9 mouse cellular contexts compared by ENCODE assay signal in genomic region chr7:110288191-110288604, GRCm38 (mm10).
DNase-seq lines count a peak whose midpoint lies in the region; ATAC-seq lines count a peak whose summit lies in the region.
"Had no signal": no experiment of that assay in that cellular context is flagged by ENCODE, and none has a peak within 500 bp of the region (broad histone marks: within the 10 kb centered on the region; RNA-seq: fewer than 3 reads in every experiment).

No protein-coding gene starts in this region.

- H3K36me3 ChIP-seq in heart, embryonic 10.5 days: no peaks in the 10 kb centered on the region; the same call in 1 of the 2 replicates
- no peaks in the 10 kb centered on the region for H3K36me3 ChIP-seq in lung, embryonic 16.5 days (ENCODE audit: control insufficient read depth, insufficient read depth, low read length)

- DNase-seq in heart, adult 11 months: peak; percentile 97
- DNase-seq in heart, postnatal 4 days: no peak
- peak; percentile 25 to 39 for DNase-seq in B cell, adult 2 months
- no peak for DNase-seq in heart, embryonic 10.5 days (ENCODE audit: low spot score)
- no peak for DNase-seq in yolk sac, embryonic 10.5 days (ENCODE audit: low spot score)
- no peak for DNase-seq in gastrocnemius, postnatal 36 days

- intact Hi-C loops in gastrocnemius, postnatal 36 days (cut with DNase I): loop anchor here (5.0 kb wide), 1 partner anchor 359 kb away; no protein-coding TSS in a partner anchor

- WGBS in heart, embryonic 10.5 days: 77% methylated on average over 4 of the region's 4 CpGs
- 65% methylated on average over 4 of the region's 4 CpGs for WGBS in lung, embryonic 16.5 days

- H3K4me2 ChIP-seq in lung, embryonic 16.5 days (ENCODE audit: low read depth, low read length): no peak overlapping the region

- H3K4me3 ChIP-seq in heart, embryonic 10.5 days: no peak overlapping the region
- no peak overlapping the region for H3K4me3 ChIP-seq in lung, embryonic 16.5 days (ENCODE audit: low read length)
- H3K4me3 ChIP-seq: erythroblast, embryonic 14.5 days had no signal

- H3K9ac ChIP-seq in lung, embryonic 16.5 days (ENCODE audit: low read length): peak overlapping the region; percentile 22

- no peaks in the 10 kb centered on the region for H3K9me3 ChIP-seq in heart, embryonic 10.5 days
- H3K9me3 ChIP-seq in lung, embryonic 16.5 days (ENCODE audit: control insufficient read depth, low read length): no peaks in the 10 kb centered on the region

- H3K27ac ChIP-seq in heart, embryonic 10.5 days: peak overlapping the region; percentile 86
- H3K27ac ChIP-seq in lung, embryonic 16.5 days (ENCODE audit: low read length): peak overlapping the region; percentile 87

- peaks cover 60% of the 10 kb centered on the region for H3K4me1 ChIP-seq in heart, embryonic 10.5 days
- H3K4me1 ChIP-seq in lung, embryonic 16.5 days (replicated peaks; ENCODE audit: control insufficient read depth, insufficient read depth, low read length): peaks cover 21% of the 10 kb centered on the region

- peak; percentile 24 for ATAC-seq in lung, embryonic 16.5 days (ENCODE audit: low read depth)
- no peak for ATAC-seq in erythroblast, adult 5-6 weeks (replicated peaks; ENCODE audit: low FRiP score, poor library complexity, severe bottlenecking)

- no peaks in the 10 kb centered on the region for H3K27me3 ChIP-seq in heart, embryonic 10.5 days (ENCODE audit: insufficient read depth, poor library complexity, severe bottlenecking)
- H3K27me3 ChIP-seq in lung, embryonic 16.5 days (ENCODE audit: control insufficient read depth, insufficient read depth, low read depth, low read length): no peaks in the 10 kb centered on the region

Comparison
In these comparisons a context has a peak if more than half of its experiments do, and no peak if none do; other contexts are left out.
1. DNase-seq: peak in heart, adult 11 months (single experiment) and B cell, adult 2 months (2 of 2); none in heart, postnatal 4 days (single experiment), heart, embryonic 10.5 days (single experiment), yolk sac, embryonic 10.5 days (single experiment) and gastrocnemius, postnatal 36 days (0 of 2).